Mouse (Mus musculus): ENCODE data around the gene B230217C12Rik.

DNA sequence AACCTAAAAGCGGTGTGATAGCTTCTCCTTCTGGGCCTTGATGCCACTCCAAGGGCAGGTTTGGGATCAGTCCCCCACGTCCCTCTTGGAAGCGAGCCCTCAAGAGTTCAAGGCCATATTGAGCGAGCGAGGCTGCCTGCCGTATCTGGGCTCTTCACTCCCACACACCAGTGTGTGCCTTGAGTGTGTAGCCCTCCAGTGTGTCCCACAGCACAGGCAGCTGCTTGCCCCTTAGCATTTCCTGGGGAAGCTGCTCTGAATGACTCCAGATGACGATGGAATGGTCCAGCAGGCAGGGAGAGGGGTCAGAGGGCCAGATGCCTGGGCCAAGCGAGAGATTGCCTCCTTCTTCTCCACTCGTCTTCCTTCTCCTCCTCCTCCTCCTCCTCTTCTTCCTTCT is 23.7 kb upstream of the B230217C12Rik start:
- TF ChIP-seq CTCF (IDR thresholded peaks at IDR 0.05; ENCODE audit: low read depth) (no peak), EP300 (IDR thresholded peaks at IDR 0.05; ENCODE audit: low read depth) (no peak)

All from liver, postnatal 0 days (tissue).